Mouse (Mus musculus) CH12.LX (cell line): ENCODE measurements at regions not wholly inside any gene's neighbourhood (a gene's known extent, or its start where the extent isn't known, plus 50 kb on each side); places are given as distances from the start of the nearest gene placed in this dataset.

Experiments used
- CTCF ChIP-seq, 2 experiments: IDR thresholded peaks in 1 of 2; conservative IDR thresholded peaks in 1 of 2; 2 replicates each; pipeline ENCODE4 v1.5.1; 2011 to 2012; ENCODE audit warnings: low read depth in 2 of 2, low read length in 2 of 2, improper control_type of control experiment in 1 of 2, inconsistent platforms in 1 of 2, mild to moderate bottlenecking in 1 of 2, moderate library complexity in 1 of 2
- EP300 ChIP-seq: IDR thresholded peaks from 2 replicates; pipeline ENCODE4 v1.6.1; 2011; ENCODE audit warnings: low read length, improper control_type of control experiment
- NRF1 ChIP-seq: IDR thresholded peaks from 2 replicates; pipeline ENCODE4 v1.6.1; 2014; ENCODE audit warnings: low read depth, mild to moderate bottlenecking, inconsistent platforms, low read length, improper control_type of control experiment, moderate library complexity
- RAD21 ChIP-seq: IDR thresholded peaks from 2 replicates; pipeline ENCODE4 v1.6.1; 2011; ENCODE audit warnings: low read depth, mild to moderate bottlenecking, low read length, improper control_type of control experiment, moderate library complexity
- USF1 ChIP-seq: IDR thresholded peaks from 2 replicates; pipeline ENCODE4 v1.6.1; 2014; ENCODE audit warnings: low read depth, mild to moderate bottlenecking, inconsistent platforms, low read length, improper control_type of control experiment
- USF2 ChIP-seq: conservative IDR thresholded peaks from 2 replicates; pipeline ENCODE4 v1.6.1; 2011; ENCODE audit warnings: low read depth, low read length, improper control_type of control experiment
- ZC3H11A ChIP-seq: IDR thresholded peaks from 2 replicates; pipeline ENCODE4 v1.6.1; 2012; ENCODE audit warnings: low read depth, mild to moderate bottlenecking, inconsistent platforms, low read length, improper control_type of control experiment

DNA sequence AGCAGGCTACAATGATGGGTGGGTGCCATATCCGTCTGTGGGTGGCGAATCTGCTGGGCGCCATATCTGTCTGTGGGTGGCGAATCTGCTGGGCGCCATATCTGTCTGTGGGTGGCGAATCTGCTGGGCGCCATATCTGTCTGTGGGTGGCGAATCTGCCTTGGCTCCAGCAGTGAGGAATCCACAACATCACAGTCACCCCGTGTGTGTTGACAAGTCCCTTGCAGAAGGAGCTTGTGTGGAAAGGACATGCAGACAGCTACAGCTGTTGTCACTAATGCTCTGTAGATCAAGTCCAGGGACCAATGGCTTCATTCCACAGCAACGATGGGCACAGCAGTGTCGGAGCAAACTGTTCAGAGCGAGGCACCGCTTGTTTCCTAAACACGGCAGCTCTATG lies 148.6 kb downstream of the Vrk1 start:
- TF ChIP-seq NRF1 (no peak), USF1 (no peak), USF2 (no peak), ZC3H11A (no peak), EP300 (no peak), CTCF (conservative IDR thresholded peaks at IDR 0.05 in 1 of 2, IDR thresholded peaks at IDR 0.05 in 1 of 2; ENCODE audit: low read depth in 2 of 2, low read length in 2 of 2) (no peak), RAD21 (no peak)
